Mouse (Mus musculus): ENCODE measurements around the gene Slc33a1. TPM values are rescaled to one million over a fixed set of nuclear protein-coding genes. Genes with fewer than 3 reads are reported as not detected.

Slc33a1 gene
- total RNA-seq (2021) = 10 to 100 TPM; 11.1 to 13.0 TPM

DNA sequence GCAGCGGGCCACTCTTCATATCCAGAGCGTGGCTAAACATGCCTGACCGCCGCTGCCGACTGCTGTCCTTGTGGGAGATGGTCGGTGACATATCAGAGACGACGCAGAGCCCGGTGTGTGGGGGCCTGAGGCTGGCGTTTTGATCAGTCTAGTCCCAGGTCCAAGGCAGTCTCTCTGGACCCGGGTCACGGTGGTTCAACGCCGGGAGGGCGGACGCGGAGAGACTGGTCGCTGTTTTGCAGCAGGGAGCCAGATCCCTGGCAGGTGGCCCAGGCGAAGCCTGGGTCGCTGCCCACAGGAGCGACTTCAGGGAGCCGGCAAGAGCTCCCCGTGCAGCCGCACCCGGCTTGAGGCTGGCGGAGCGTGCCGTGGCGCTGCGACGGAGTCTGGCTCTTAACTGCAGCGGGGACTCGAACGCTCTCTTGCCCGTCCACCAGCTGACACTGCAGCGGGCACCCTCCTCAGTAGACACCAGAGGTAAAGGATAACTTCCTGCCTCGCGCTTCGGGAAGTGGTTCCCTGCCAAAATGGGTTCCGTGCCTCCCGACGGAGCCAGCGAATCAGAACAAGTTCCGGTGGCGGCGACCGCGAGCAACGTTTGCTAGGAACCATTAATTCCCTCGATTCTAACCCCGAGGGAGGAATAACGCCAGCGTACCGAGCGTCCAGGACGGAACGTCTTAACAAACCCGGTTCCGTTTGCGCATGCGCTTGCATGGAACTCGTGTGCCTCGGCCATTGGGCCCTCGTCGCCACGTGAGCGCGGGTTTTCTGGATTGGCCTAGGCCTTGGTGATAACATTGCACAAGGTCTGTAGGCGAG lies at the start of gene Slc33a1:
TSS of gene Slc33a1 (minus strand) at position 669 of the 822 bp plus-strand sequence.
- DNase-seq = peak; percentile 98
- intact Hi-C loops (cut with DNase I) = loop anchor here (1.0 kb wide), 1 partner anchor 12 kb away; the partner anchor contains the start of gene Gmps

DNA sequence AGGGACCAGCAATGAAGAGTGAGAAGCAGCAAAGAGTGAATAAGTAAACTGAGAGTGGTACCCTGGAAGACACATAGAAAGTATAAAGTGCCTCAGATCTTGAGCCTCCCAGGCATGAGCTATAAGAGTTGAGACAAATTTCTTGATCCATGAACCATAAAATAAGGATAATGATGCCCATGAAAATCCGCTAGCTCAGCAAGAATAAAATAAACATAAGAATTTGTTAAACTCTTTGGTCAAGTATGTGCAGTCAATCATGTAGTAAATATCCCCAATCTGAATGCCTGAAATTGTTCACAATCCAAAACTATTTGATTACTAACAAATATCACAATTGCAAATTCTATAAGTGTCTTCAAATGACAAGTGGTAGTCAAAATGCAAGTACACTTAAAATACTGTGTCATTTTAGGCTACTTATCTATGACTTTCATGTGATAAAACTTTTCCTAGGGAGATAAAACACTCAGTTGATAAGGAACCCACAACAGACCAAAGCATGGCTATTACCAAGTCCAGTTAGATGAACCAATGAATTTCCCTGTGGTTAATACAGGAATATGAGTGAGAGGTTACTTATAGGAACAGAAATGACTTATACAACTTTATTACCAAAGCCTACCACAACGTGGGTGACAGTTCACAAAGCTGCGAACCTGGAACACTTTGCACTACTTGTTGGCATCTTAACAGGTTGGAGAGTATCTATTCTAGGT lies 24.3 kb upstream of the Slc33a1 start:
- no peak for DNase-seq
- intact Hi-C loops (cut with DNase I) = no loop called here

DNA sequence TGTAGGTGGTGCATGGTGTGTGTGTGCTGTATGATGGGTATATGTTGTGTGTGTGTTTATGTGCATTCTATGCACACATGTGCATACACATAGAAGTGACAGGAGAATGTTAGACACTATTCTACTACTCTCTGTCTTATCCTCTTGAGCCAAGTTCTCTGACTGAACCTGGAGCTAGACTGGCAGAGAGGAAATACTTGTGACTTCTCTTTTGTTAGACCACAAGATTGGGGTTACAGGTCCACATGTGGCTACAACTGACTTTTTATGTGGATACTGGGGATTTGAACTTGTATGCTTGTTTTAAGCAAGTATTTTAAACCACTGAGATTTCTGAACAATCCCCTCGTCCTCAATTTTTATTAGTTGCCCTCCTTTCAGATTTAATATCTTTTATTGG lies 22.1 kb upstream of the Slc33a1 start:
- intact Hi-C loops (cut with DNase I) = no loop called here
- no peak for DNase-seq

DNA sequence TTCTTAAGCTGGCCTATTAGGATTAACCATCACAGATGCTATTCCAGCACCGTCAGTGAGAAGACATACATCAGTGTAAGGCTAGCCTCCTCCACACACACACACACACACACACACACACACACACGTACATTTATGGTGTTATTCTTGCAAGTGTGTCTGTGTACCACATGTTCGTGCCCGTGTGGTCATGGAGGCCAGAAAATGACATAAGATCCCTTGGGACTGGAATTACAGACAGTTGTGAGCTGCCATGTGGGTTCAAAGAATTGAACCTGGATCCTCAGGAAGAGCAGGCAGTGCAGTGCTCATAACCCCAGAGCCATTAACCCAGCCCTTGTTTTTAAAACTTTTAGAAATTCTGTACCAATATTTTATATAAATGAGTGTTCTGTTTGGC lies 13.3 kb upstream of the Slc33a1 start:
- intact Hi-C loops (cut with DNase I) = no loop called here
- no peak for DNase-seq

DNA sequence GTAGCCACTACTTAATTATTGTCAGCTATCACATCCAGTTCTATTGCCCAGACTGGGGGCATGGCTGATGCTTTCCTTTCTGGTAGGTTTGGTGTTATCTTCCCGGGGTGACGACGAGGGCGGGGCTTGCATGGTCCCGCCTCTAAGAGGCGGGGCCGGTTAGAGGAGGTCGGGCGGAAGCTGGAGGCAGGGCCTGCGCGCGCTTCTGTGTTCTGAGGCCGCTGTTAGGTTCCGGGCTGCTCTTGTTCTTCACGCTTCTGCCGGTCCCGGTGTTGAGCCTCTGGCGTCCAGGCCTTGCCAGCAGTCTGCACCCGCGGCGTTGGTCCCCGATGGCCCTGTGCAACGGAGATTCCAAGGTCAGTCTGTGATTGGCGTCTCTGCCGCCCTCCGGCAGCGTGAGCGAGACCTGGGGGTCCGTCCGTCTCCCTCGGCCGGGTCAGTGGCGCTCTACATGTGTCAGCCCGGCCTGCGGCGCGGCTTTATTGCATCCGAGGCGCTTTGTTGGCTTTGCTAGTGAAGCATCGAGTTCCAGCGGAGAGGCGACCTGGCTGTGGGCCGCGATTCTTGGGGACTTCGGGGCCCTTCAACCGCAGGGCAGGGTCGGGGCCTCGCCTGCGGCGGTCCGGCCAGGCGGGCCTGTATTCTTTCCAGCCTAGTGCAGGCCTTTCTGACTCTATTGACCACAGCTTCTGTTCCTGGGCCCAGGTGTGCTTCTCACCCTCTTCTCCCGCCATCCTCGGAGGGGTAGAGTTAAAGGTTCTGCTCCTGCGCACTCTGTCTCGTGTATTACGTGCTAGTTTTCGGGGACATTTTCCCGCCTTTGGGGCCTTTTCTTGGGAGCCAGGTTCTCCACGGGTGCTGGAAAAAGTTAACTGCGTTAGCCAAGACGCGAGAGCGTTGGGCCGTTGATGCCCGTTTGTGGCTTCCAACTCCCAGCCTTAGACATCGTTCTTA lies 11.7 kb upstream of the Slc33a1 start, which contains the start of gene Gmps:
TSS of gene Gmps (plus strand) at position 152 of the 954 bp plus-strand sequence.
- intact Hi-C loops (cut with DNase I) = loop anchor here (1.0 kb wide), 1 partner anchor 12 kb away; the partner anchor contains the start of gene Slc33a1
- peak; percentile 93 to 94 for DNase-seq

DNA sequence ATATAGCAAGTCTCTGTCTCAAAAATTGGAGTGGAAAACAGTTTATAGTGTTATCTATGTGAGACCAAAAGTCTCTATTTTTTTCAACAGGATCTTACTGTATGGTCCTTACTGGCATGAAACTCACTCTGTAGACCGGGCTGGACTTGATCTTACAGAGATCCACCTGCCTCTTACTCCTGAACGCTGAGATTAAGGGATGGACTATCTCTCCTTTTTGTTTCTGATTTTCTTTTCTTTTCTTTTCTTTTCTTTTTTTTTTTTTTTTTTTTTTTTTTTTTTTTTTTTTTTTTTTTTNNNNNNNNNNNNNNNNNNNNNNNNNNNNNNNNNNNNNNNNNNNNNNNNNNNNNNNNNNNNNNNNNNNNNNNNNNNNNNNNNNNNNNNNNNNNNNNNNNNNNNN lies 1.4 kb upstream of the Slc33a1 start:
- no peak for DNase-seq
- intact Hi-C loops (cut with DNase I) = no loop called here

DNA sequence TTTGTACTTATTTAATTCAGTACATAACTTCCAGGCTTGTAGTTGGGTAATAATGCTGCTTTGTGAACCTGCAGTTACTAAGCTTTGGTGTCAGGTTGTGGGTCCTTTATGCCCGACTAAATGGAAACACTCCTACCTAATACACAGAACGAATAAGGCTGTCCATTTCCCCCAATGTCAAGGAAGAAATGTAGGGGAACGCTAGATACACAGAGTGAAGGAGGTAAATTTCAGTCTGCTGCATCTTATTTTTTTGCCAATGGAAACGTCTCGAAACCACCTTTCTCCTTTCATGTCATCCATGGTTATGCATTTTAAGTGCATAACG lies 318 bp upstream of the Slc33a1 start:
- intact Hi-C loops (cut with DNase I) = loop anchor here (1.0 kb wide), 1 partner anchor 11 kb away; the partner anchor contains the start of gene Gmps
- no peak for DNase-seq

DNA sequence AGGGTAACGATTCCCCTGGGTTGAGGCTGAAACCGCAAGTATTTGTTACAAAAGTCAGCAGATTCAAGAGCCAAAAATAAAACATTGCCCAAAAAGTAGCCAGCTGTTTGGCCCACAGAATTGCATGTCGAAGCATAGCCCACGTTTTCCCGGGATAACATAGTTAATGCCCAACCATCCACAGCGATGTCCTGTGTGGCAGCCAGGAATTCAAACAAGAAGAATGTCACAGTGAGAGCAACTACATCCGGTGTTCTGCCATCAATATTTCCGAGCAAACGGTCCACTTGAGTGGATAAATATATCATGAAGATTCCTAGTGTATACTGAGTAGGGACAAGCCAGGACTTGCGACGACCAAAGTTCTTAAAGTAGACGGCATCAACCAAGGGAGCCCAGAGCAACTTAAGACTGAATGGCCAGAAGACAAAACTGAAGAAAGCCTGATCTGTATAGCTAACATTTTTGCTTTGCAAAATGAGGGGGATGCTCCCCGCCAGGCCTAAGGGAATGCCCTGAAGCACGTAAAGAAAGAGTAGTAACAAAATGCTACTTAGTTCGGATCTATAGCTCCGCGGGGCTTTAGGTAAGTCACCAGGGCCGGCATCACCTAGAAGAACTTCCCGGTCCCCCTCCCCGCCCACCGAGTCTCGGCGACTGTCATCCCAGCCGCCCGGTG lies 1.0 kb downstream of the Slc33a1 start:
- intact Hi-C loops (cut with DNase I) = loop anchor here (1.0 to 2.0 kb wide), 2 partner anchors 13 to 35 kb away; partner anchors contain the start of genes E130311K13Rik and Gmps
- DNase-seq = peak in 1 of 2 experiments; percentile 6

DNA sequence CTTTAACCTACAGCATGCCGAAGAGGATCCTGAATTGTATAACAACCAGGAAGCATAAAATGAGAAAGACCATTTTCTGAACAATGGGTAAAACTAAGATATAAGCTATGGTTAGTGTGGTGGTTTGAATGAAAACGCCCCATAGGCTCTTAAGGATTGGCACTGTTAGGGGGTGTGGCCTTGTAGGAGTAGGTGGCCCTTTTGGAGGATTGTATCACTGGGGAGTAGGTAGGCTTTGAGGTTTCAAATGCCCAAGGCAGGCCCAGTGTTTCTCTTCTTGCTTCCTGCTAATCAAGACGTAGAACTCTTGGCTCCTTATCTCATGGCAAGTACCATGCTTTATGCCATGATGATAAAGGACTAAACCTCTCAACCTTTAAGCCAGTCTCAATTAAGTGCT lies 14.7 kb downstream of the Slc33a1 start:
- intact Hi-C loops (cut with DNase I) = no loop called here
- no peak for DNase-seq

DNA sequence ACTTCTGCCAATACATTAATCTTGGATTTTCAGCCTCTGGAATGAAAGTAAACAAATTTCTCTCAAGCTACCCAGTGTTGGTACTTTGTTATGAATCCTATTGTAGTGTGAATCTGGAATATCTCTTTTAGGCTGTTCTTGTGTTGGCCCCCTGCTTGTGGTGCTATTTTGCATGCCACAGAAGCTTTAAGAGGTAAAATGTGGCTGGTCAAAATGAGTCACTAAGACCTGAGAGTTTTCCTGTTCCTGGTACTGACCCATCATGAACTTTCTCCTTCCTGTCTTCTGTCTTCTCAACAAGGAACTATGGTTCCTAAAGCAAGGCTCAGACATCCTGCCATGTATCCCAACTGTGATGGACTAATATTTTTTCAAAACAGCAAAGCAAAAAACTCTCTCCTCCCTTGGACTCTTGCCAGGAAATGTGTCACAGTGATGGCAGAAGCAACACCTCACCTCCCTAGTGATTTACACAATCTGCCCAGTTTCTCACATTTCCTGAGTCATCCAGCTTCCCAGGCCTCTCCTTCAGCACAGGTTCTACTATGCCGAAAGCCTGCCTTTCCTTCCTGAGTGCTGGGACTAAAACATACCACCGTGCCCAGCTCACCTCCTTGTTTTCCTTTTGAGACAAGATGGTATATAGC lies 23.2 kb downstream of the Slc33a1 start:
- intact Hi-C loops (cut with DNase I) = no loop called here
- DNase-seq = no peak

DNA sequence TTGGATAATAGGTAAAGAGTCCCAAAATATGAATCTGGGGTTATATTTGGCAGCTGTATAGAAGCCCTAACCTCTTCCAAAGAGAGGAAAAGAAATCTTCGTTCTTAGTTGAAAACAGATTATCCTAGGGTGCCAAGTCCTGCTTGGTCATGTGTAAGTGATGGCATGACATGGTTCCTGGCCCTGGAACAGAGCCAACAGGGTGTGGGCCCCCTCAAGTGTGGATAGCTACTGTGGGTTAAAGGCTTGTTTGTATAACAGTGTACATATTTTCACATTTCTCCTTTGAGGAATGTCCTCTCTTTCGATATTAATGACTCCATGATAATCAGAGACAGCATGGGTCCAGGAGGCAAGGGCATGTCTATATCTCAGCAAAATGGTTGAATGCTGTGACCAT lies 25.6 kb downstream of the Slc33a1 start:
- intact Hi-C loops (cut with DNase I) = no loop called here
- DNase-seq = no peak

DNA sequence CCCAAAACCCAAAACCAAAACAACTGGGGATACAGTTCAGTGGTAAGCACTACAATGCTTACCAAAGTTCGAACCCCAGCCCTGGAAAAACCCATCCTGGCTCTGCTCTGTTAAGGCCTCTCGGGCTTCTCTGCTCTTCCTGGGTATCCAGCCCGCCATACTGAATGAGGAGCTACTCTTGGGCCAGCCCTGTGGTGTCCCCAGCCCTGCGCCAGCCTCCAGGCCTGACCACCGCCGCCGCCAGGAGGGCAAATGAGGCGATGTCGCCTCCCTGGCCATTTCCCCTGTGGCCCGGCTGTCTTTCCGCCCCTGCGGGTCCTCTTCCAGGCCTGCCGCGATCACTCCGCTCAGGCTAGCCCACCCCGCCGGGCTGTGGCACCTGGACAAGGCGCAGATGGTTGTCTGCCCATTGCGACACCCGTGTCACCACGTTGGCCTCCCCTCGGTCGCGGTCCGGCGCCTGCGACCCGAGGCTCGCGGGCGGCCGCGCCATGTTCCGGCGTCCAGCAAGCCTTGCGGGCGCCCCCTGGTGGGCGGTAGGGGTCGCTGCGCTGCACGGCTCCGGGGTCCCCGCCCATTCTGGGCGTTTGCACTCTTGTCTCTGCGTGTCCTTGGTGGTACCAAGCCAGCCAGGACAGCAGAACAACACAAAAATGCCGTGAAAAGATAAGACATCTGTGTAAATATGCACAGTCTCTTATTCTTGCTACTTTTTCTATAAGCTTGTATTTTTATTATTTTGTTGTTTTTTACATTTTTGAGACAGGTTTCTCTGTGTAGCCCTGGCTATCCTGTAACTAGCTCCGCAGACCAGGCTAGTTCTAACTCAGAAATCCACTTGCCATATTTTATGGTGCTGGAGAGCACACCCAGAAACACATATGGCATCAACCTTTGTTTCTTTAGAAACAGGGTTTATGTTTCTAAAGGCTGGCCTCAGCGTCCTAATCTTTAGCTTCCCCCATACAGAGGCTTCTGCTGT lies 35.4 kb downstream of the Slc33a1 start, which contains the start of gene E130311K13Rik:
TSS of gene E130311K13Rik (minus strand) at position 595 of the 982 bp plus-strand sequence.
- intact Hi-C loops (cut with DNase I) = loop anchor here (2.0 to 5.0 kb wide), 2 partner anchors 34 to 377 kb away; no protein-coding TSS in a partner anchor

DNA sequence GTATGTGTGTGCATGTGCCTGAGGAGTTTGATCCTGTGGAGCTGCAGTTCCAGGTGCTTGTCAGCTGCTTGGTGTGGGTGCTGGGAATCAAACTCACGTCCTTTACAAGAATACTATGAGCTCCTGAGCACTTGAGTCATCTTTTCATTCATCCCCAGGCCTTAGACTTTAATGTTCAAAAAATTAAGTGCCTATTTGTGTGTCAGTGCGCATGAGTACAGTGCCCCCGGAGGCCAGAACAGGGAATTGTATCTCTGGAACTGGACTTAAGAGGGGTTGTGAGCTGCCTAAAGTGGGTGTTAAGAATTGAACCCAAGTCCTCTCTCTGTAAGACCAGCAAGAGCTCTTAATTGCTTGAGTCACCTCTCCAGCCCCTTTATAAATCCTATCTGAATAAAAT lies 44.9 kb downstream of the Slc33a1 start:
- intact Hi-C loops (cut with DNase I) = no loop called here
- no peak for DNase-seq

More for the DNA sequence above, 35.4 kb downstream of the Slc33a1 start, which contains the start of gene E130311K13Rik:
- peak; percentile 94 to 95 for DNase-seq

DNA sequence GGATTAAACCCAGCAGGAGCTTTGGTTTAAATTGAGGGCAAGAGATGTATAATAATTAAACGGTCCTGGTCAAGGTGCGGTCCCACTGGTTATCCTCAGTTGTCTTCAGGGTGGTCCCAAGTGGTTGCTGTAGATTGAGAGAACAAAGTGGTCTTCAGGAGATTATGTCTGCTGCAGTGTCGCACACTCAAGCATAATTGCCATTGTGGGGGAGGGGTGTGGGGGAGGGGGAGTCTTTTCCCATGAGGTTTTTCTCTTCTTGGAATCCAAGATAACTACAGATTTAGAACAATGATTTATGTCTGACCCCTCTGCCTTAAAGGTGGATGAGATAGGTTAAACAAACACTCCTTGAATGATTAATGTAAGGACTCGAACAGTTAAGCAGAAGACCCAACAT lies 54.3 kb downstream of the Slc33a1 start:
- no peak for DNase-seq
- intact Hi-C loops (cut with DNase I) = no loop called here

DNA sequence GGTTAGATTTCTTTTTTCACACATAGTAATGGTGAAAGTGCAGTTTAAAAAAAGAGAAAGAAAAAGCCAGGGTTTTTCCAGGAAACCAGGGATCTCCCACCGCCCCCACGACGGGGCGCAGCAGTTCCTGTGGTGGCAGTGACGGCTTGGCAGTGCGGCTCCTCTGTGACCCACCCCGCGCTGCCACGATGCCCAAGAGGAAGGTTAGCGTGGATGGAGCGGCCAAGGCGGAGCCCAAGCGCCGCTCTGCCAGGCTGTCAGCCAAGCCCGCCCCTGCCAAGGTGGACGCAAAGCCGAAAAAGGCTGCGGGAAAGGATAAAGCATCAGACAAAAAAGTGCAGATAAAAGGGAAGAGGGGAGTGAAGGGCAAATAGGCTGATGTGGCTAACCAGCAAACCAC lies 59.3 kb downstream of the Slc33a1 start:
- no peak for DNase-seq

DNA sequence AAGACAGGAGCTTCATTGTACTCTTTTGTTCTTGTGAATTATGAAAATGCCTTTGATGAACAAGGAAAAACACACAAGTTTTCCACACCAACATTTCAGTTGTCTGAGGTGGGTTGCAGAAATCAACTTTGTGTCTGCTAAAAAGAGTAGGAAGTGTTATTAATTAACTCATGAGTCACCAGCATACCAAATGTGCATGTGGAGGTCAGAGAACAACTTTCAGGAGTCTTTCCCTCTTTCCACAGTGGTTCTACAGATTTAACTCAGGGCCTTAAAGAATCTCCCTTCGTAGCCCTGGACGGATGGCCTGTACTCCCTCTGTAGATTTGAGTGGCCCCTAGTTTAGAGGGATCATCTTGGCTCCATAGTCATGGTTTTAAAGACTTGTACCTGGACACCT lies 60.4 kb downstream of the Slc33a1 start:
- DNase-seq = no peak
- intact Hi-C loops (cut with DNase I) = no loop called here

More for the DNA sequence above, 59.3 kb downstream of the Slc33a1 start:
- intact Hi-C loops (cut with DNase I) = no loop called here

DNA sequence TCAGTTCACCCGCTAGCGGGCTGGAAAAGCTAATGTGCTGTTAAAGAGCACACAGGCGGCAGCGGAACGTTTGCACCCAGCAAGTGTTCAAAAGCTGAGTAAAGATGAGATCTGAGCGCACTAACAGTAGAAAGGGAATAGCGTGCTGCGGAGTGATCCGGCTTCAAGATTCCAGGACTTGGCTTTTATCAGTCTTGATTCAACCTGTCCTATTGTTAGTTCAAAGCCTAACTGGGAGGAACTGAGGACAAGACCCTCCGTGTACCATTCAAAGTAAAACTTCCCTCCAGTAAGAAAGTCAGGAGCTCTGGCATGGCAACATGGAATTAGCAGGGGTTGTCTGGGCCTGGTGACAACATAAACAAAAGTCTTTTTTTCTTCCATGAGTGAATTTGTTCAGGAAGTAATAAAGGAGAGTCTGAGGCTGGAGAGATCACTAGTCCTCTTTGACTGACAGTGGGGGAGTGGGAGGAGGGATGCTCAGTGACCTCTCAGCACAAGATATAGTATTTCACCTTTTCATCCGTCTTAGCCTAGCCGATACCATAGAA lies 64.5 kb downstream of the Slc33a1 start:
- no peak for DNase-seq
- intact Hi-C loops (cut with DNase I) = no loop called here

DNA sequence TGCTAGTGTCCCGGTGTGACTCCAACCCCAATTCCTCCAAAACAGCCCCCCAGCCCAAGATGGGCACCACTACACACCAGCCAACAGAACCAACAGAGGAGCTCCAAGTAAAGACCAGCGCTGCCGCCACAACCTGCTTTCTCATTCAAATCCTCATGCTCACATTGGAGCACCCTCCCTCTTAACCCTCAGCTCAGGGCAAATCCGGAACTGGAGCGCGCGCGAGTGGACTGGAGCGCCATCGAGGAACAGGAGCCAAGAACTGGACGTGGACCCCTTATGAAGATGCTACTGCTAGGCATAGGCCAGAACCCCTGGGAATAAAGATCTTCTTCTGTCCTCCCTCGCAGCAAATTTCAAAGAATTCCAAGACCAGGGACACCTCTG lies 65.3 kb downstream of the Slc33a1 start, which contains the start of gene Plch1:
TSS of gene Plch1 (minus strand) at position 164 of the 387 bp plus-strand sequence.
- intact Hi-C loops (cut with DNase I) = no loop called here
- peak; percentile 3 to 13 for DNase-seq
